ENCODE assay signal across 22 mouse cellular contexts in the genomic region with DNA sequence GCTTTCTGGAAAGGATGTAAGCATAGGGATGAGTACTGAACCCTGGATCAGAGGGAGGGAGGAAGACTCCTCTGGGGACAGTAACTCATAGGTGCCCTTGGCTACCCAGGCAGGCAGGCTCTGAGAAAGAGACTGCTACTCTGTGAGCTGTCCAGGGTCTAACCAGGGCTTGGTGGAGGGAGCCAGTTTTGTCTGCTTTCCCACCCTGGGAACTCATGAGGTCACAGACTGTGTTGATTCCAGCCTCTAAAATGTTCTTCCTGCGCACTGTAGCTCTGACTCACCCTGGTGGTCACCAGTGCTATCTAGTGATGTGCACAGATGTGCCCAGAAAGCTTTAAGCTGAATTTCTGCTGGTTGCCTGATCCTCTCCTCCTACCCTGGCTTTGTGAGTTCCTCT. TPM values are rescaled to one million over a fixed set of nuclear protein-coding genes. Genes with fewer than 3 reads are reported as not detected.
"Had no signal": no experiment of that assay in that cellular context is flagged by ENCODE, and none has a peak within 500 bp of the region (broad histone marks: within the 10 kb centered on the region; RNA-seq: fewer than 3 reads in every experiment).

No protein-coding gene starts in this region.

- H3K9ac ChIP-seq: kidney, embryonic 15.5 days; liver, embryonic 15.5 days; midbrain, embryonic 12.5 days; neural tube, embryonic 13.5 days; stomach, embryonic 15.5 days had no signal

- H3K4me1 ChIP-seq: kidney, embryonic 15.5 days; liver, embryonic 15.5 days; megakaryocyte, embryonic 14.5 days; stomach, embryonic 15.5 days had no signal

- H3K9me3 ChIP-seq: kidney, embryonic 15.5 days; liver, embryonic 15.5 days; megakaryocyte, embryonic 14.5 days; midbrain, embryonic 12.5 days; neural tube, embryonic 13.5 days; stomach, embryonic 15.5 days had no signal

- H3K27me3 ChIP-seq: liver, embryonic 15.5 days; midbrain, embryonic 12.5 days; neural tube, embryonic 13.5 days; stomach, embryonic 15.5 days had no signal

- DNase-seq: kidney, adult 2 months; kidney, postnatal 25 days; lung, adult 2 months; lung, postnatal 10 days; retina, postnatal 1 day; right cerebral cortex, postnatal 14 days; thymus, postnatal 36 days had no signal

- H3K4me2 ChIP-seq: kidney, embryonic 15.5 days; liver, embryonic 15.5 days; midbrain, embryonic 12.5 days; neural tube, embryonic 13.5 days; stomach, embryonic 15.5 days had no signal

- H3K27ac ChIP-seq: kidney, embryonic 15.5 days; left cerebral cortex, adult 2 months; liver, embryonic 15.5 days; macrophage; midbrain, embryonic 12.5 days; neural tube, embryonic 13.5 days; stomach, embryonic 15.5 days had no signal

- H3K36me3 ChIP-seq: kidney, embryonic 15.5 days; liver, embryonic 15.5 days; midbrain, embryonic 12.5 days; neural tube, embryonic 13.5 days; stomach, embryonic 15.5 days had no signal

- H3K4me3 ChIP-seq: kidney, embryonic 15.5 days; left cerebral cortex, adult 2 months; liver, embryonic 15.5 days; megakaryocyte, embryonic 14.5 days; midbrain, embryonic 12.5 days; neural tube, embryonic 13.5 days; stomach, embryonic 15.5 days had no signal

- ATAC-seq: midbrain, embryonic 16.5 days had no signal

RNA-seq across cellular contexts. Expression of a gene that starts 15.3 kb away (rescaled TPM):
- total RNA-seq: layer of hippocampus, postnatal 25 days; left cerebral cortex, adult 2 months; left cerebral cortex, postnatal 14 days; liver, adult 2 months had no signal
- polyA plus RNA-seq: kidney, adult 2 months; kidney, embryonic 15.5 days; limb, embryonic 11.5 days; liver, adult 2 months; liver, embryonic 15.5 days; lung, adult 2 months; macrophage; midbrain, embryonic 12.5 days; midbrain, embryonic 16.5 days; neural tube, embryonic 13.5 days; spleen, adult 2 months; stomach, embryonic 15.5 days; thymus, postnatal 0 days had no signal
